Mouse (Mus musculus) forebrain, embryonic 14.5 days (tissue): Measurements from ENCODE around the gene Clk4. TPM values are rescaled to one million over a fixed set of nuclear protein-coding genes. Genes with fewer than 3 reads are reported as not detected.

Source experiments
- ATAC-seq: fragments of 200-750 bp; cut with Nextera tagmentation; 2 replicates; pipeline ENCODE4 v1.8.0; 2017; ENCODE audit warnings: mild to moderate bottlenecking, moderate library complexity
- DNase-seq: peaks from one replicate; pipeline ENCODE4 v3.0.0-alpha.2; 2015; ENCODE audit warnings: low spot score
- H3K27ac ChIP-seq: fragments of 300-500 bp; sonication (generic); 2 replicates; pipeline ENCODE4 v1.5.1; 2014; ENCODE audit warnings: low read depth, mild to moderate bottlenecking, control low read depth, low read length, moderate library complexity
- H3K27me3 ChIP-seq: fragments of 300-500 bp; sonication (generic); replicated peaks from 2 replicates; pipeline ENCODE4 v1.6.1; 2014; ENCODE audit warnings: low read length, control low read depth, mixed read lengths; ENCODE audit not compliant: control insufficient read depth, insufficient read depth
- H3K36me3 ChIP-seq: fragments of 300-500 bp; sonication (generic); 2 replicates; pipeline ENCODE4 v1.6.1; 2014; ENCODE audit warnings: low read length, control low read depth; ENCODE audit not compliant: control insufficient read depth, insufficient read depth
- H3K4me1 ChIP-seq: fragments of 300-500 bp; sonication (generic); 2 replicates; pipeline ENCODE4 v1.6.1; 2014; ENCODE audit warnings: antibody characterized with exemption, low read length, control low read depth; ENCODE audit not compliant: control insufficient read depth, insufficient read depth
- H3K4me2 ChIP-seq: fragments of 300-500 bp; sonication (generic); 2 replicates; pipeline ENCODE4 v1.6.1; 2014; ENCODE audit warnings: mild to moderate bottlenecking, control low read depth, low read length
- H3K4me3 ChIP-seq: fragments of 300-500 bp; sonication (generic); 2 replicates; pipeline ENCODE4 v1.5.1; 2014; ENCODE audit warnings: low read depth, low read length, control low read depth
- H3K9ac ChIP-seq: fragments of 300-500 bp; sonication (generic); 2 replicates; pipeline ENCODE4 v1.6.1; 2014; ENCODE audit warnings: mild to moderate bottlenecking, low read length, control low read depth, moderate library complexity
- H3K9me3 ChIP-seq: fragments of 300-500 bp; sonication (generic); replicated peaks from 2 replicates; pipeline ENCODE4 v1.6.1; 2016; ENCODE audit warnings: low read length, control low read depth, mixed read lengths; ENCODE audit not compliant: control insufficient read depth
- WGBS: fragments of 180-500 bp; shearing (Covaris S2); extraction: QIAGEN DNeasy Blood & Tissue Kit; methylation state at CpG from one replicate; pipeline ENCODE4 v1.1.7; 2014; 5-methylcytosine and 5-hydroxymethylcytosine counted together
- polyA plus RNA-seq: library from polyadenylated mRNA; unstranded; fragments of >200 nt; fragmentation: Nextera tagmentation; extraction: Ambion mirVana; gene quantifications from 2 replicates; pipeline ENCODE4 v1.2.1, GENCODE M21; 2014

The Clk4 gene
- polyA plus RNA-seq, 1 experiment from 2014 or later = 142 TPM

- Histone ChIP-seq H3K4me3 (peak within 1 kb of the TSS; percentile 91), H3K27ac (peak within 1 kb of the TSS; percentile 91), H3K27me3 (no peaks in the 10 kb centered on the region), H3K4me1 (peaks cover 16% of the 10 kb centered on the region), H3K9ac (peak within 1 kb of the TSS; percentile 98), H3K9me3 (no peaks in the 10 kb centered on the region), H3K36me3 (peaks cover 6% of the 10 kb centered on the region), H3K4me2 (peak within 1 kb of the TSS; percentile 69)
- peak; percentile 99 for ATAC-seq
- peak; percentile 99 for DNase-seq
- WGBS = 9% methylated on average over 57 of the region's 57 CpGs
These were observed 1.1 kb downstream of the Clk4 start, which contains the start of gene BC049762 for GRCm38 (mm10) chr11:51262342-51263285. Gene BC049762 (minus strand): TSS chr11:51263046.

GRCm38 (mm10) chr11:51263286-51263831, 1.8 kb downstream of the Clk4 start:
- Histone ChIP-seq H3K4me1 (peaks cover 16% of the 10 kb centered on the region), H3K9ac (peak overlapping the region; percentile 98), H3K4me2 (peak overlapping the region; percentile 69), H3K27ac (peak overlapping the region; percentile 91), H3K27me3 (no peaks in the 10 kb centered on the region), H3K4me3 (peak overlapping the region; percentile 91), H3K9me3 (no peaks in the 10 kb centered on the region), H3K36me3 (peaks cover 6% of the 10 kb centered on the region)
- under 1% methylated on average over 49 of the region's 50 CpGs for WGBS
- DNase-seq (peak; percentile 67), ATAC-seq (peak; percentile 70)

GRCm38 (mm10) chr11:51264352-51264751, 2.8 kb downstream of the Clk4 start:
- Histone ChIP-seq H3K36me3 (peaks cover 12% of the 10 kb centered on the region), H3K9me3 (no peaks in the 10 kb centered on the region), H3K4me3 (peak overlapping the region; percentile 91), H3K4me2 (peak overlapping the region; percentile 69), H3K27me3 (no peaks in the 10 kb centered on the region), H3K27ac (no peak overlapping the region), H3K9ac (peak overlapping the region; percentile 98; the same call in 1 of the 2 replicates), H3K4me1 (peaks cover 16% of the 10 kb centered on the region)
- DNase-seq (peak; percentile 14), ATAC-seq (no peak)
- WGBS = 22% methylated on average over 6 of the region's 6 CpGs

DNA sequence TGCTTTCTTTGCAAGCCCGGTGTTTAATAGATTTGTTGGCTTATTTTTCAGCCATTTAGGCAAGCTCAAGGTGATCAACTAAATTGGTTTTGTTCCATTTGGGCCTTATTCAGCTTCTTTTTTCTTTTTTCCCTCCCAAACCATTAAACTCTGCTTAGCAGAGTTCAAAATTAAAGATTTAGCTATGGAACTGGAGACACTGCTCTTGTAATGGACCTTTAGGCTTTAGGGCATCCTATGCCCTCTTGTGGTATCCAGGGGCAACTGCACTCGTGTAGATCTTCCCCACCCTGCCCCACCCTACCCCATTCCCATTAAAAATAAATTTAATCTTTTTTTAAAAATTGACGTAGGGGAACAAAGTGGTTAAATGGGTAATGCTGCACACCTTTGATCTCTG, 3.8 kb downstream of the Clk4 start:
- DNase-seq (peak; percentile 64), ATAC-seq (no peak)
- peaks cover 17% of the 10 kb centered on the region for H3K36me3 ChIP-seq
- H3K4me1 ChIP-seq = peaks cover 16% of the 10 kb centered on the region
- no peak overlapping the region for H3K9ac ChIP-seq
- no peaks in the 10 kb centered on the region for H3K9me3 ChIP-seq
- no peaks in the 10 kb centered on the region for H3K27me3 ChIP-seq
- peak overlapping the region; percentile 69 for H3K4me2 ChIP-seq
- 0 out of 2 replicates have a peak overlapping the region, but pooled peaks have one; percentile 91 for H3K4me3 ChIP-seq
- 56% methylated on average over 3 of the region's 3 CpGs for WGBS
- no peak overlapping the region for H3K27ac ChIP-seq

- no peak overlapping the region for H3K4me2 ChIP-seq
- no peak overlapping the region for H3K27ac ChIP-seq
- H3K4me3 ChIP-seq = no peak overlapping the region
- DNase-seq (no peak), ATAC-seq (no peak)
- no peaks in the 10 kb centered on the region for H3K4me1 ChIP-seq
- no peak overlapping the region for H3K9ac ChIP-seq
- H3K27me3 ChIP-seq = no peaks in the 10 kb centered on the region
- H3K9me3 ChIP-seq = no peaks in the 10 kb centered on the region
- 73% methylated on average over 1 of the region's 1 CpGs for WGBS
- peaks cover 78% of the 10 kb centered on the region for H3K36me3 ChIP-seq
These were observed 12.9 kb downstream of the Clk4 start for GRCm38 (mm10) chr11:51274418-51274817.

- peaks cover 1% of the 10 kb centered on the region; the same call in 1 of the 2 replicates for H3K36me3 ChIP-seq
- H3K4me2 ChIP-seq = peak within 1 kb of the TSS; percentile 94
- H3K27me3 ChIP-seq = no peaks in the 10 kb centered on the region
- H3K27ac ChIP-seq = no peak within 1 kb of the TSS
- no peaks in the 10 kb centered on the region for H3K9me3 ChIP-seq
- H3K4me1 ChIP-seq = no peaks in the 10 kb centered on the region
- peak within 1 kb of the TSS; percentile 51 for H3K4me3 ChIP-seq
- peak; percentile 88 for DNase-seq
- 0% methylated on average over 30 of the region's 38 CpGs for WGBS
- ATAC-seq = peak; percentile 89
- peak within 1 kb of the TSS; percentile 53 for H3K9ac ChIP-seq
These were observed 28.1 kb downstream of the Clk4 start, which contains the start of gene Col23a1 for GRCm38 (mm10) chr11:51289564-51290041. Gene Col23a1 (plus strand): TSS chr11:51289920.

DNA sequence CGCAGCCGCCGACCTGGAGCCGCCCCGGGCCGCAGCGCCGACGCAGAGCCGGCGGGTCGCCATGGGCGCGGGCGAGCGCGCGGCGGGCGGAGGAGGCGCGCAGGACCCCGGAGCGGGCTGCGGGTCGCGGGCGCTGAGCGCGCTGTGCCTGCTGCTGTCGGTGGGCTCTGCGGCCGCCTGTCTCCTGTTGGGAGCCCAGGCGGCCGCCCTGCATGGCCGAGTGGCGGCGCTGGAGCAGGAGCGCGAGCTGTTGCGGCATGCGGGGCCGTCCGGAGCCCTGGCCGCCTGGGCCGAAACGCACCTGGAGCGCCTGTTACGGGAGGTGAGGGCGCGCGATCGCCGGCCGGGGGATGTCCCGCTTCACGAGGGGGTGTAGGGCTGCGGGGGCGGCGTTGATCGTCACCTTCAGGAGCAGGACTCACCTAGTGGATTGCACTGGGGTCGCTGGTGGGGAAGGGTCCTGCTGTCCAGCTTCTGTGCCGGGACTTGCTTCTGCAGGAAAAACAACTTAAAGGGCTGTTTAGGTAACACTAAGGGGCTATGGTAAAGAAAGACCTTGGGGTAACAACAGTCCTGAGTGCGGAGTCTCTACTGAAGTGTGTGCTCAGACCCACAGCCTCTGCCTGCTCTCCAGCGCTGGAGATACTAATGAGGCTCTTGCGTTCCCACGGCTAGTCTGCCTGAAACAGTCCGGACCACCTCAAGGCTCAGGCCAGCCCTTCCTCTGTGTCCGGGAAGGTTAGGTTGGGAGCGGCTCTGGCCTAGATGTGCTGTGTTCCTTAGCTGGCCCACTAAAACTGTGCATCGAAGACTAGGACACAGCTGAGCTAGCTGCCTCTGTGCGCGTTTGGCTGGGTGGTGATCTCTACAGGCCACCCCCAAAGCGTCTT, 28.8 kb downstream of the Clk4 start:
- peak; percentile 79 for ATAC-seq
- peak; percentile 64 for DNase-seq
- no peaks in the 10 kb centered on the region for H3K27me3 ChIP-seq
- WGBS = 2% methylated on average over 63 of the region's 74 CpGs
- no peak overlapping the region for H3K27ac ChIP-seq
- H3K9me3 ChIP-seq = no peaks in the 10 kb centered on the region
- peak overlapping the region; percentile 94 for H3K4me2 ChIP-seq
- peak overlapping the region; percentile 51 for H3K4me3 ChIP-seq
- H3K9ac ChIP-seq = peak overlapping the region; percentile 53
- H3K4me1 ChIP-seq = no peaks in the 10 kb centered on the region
- H3K36me3 ChIP-seq = no peaks in the 10 kb centered on the region

- Histone ChIP-seq H3K36me3 (no peaks in the 10 kb centered on the region), H3K27ac (no peak overlapping the region), H3K4me2 (no peak overlapping the region), H3K4me1 (no peaks in the 10 kb centered on the region), H3K4me3 (no peak overlapping the region), H3K9me3 (no peaks in the 10 kb centered on the region), H3K9ac (no peak overlapping the region), H3K27me3 (no peaks in the 10 kb centered on the region)
- DNase-seq = no peak
- WGBS = 44% methylated on average over 2 of the region's 2 CpGs
- no peak for ATAC-seq
These were observed 32.5 kb downstream of the Clk4 start for GRCm38 (mm10) chr11:51293956-51294530.
